Mouse (Mus musculus) lung, postnatal 0 days (tissue): ENCODE data around the gene Limd1.

Experiments
- CTCF ChIP-seq: IDR thresholded peaks from 2 replicates; pipeline ENCODE4 v1.5.1; 2016; ENCODE audit warnings: antibody characterized with exemption, mild to moderate bottlenecking
- EP300 ChIP-seq: IDR thresholded peaks from 2 replicates; pipeline ENCODE4 v1.6.1; 2016; ENCODE audit warnings: antibody characterized with exemption, mild to moderate bottlenecking, control low read depth

- TF ChIP-seq EP300 (no peak), CTCF (no peak)
Measured at GRCm38 (mm10) chr9:123531234-123531633, 52.7 kb downstream of the Limd1 start.
